Mouse (Mus musculus) gonadal fat pad, adult 2 months (tissue): Measurements from ENCODE around the gene Nckap1l. TPM values are rescaled to one million over a fixed set of nuclear protein-coding genes. Genes with fewer than 3 reads are reported as not detected.

Source experiments
- DNase-seq: peaks from one replicate; pipeline ENCODE4 v3.0.0-alpha.2; 2012; ENCODE audit warnings: low read depth
- polyA plus RNA-seq: library from polyadenylated mRNA; depleted of rRNA; stranded (reverse); fragments of >200 nt; gene quantifications from 2 replicates; pipeline ENCODE4 v1.2.3, GENCODE M21; 2012; rRNA removed

Nckap1l gene
- polyA plus RNA-seq, 1 experiment, result 8.8 TPM

- DNase-seq, result no peak
Measured at GRCm38 (mm10) chr15:103537822-103538213, 84.2 kb downstream of the Nckap1l start, which contains the start of gene Ppp1r1a. Gene Ppp1r1a (minus strand): TSS chr15:103538003.

GRCm38 (mm10) chr15:103539259-103539658, 85.7 kb downstream of the Nckap1l start:
- no peak for DNase-seq

GRCm38 (mm10) chr15:103540646-103541045, 87.1 kb downstream of the Nckap1l start:
- DNase-seq, result no peak

- no peak for DNase-seq
Measured at GRCm38 (mm10) chr15:103542526-103542925, 88.9 kb downstream of the Nckap1l start.

- no peak for DNase-seq
Measured at GRCm38 (mm10) chr15:103547983-103548382, 94.4 kb downstream of the Nckap1l start.

Other genes starting within 250 kb of the Nckap1l start
- 33.3 and 42.5 TPM in 2 replicates for gene Cbx5, start 214.0 kb upstream of the Nckap1l start, polyA plus RNA-seq
- 83.1 and 114 TPM in 2 replicates for gene Hnrnpa1, start 213.4 kb upstream of the Nckap1l start, polyA plus RNA-seq
- gene Nfe2, start 195.4 kb upstream of the Nckap1l start, polyA plus RNA-seq, result 0.63 and 1.8 TPM in 2 replicates
- gene Copz1, start 181.1 kb upstream of the Nckap1l start, polyA plus RNA-seq, result 134 and 161 TPM in 2 replicates
- gene Gpr84, start 143.2 kb upstream of the Nckap1l start, polyA plus RNA-seq, result 0.39 and 1.4 TPM in 2 replicates
- gene Zfp385a, start 113.7 kb upstream of the Nckap1l start, polyA plus RNA-seq, result 17.8 and 23.7 TPM in 2 replicates
- 19.1 and 20.6 TPM in 2 replicates for gene Itga5, start 87.0 kb upstream of the Nckap1l start, polyA plus RNA-seq
- 0.55 and 1.2 TPM in 2 replicates for gene Gtsf1, start 23.3 kb upstream of the Nckap1l start, polyA plus RNA-seq
- gene Gtsf2, start 5.3 kb upstream of the Nckap1l start, polyA plus RNA-seq, result 0.41 TPM in 1 of 2 replicates, not detected in the other
- 5.2 and 6.6 TPM in 2 replicates for gene Pde1b, start 49.2 kb downstream of the Nckap1l start, polyA plus RNA-seq
- gene Ppp1r1a, start 84.2 kb downstream of the Nckap1l start, polyA plus RNA-seq, result 44.1 and 46.0 TPM in 2 replicates
- gene Glycam1, start 111.3 kb downstream of the Nckap1l start, polyA plus RNA-seq, result not detected in 2 replicates